Mouse (Mus musculus) left cerebral cortex, postnatal 36 days (tissue): ENCODE results near the gene Krt80. TPM values are rescaled to one million over a fixed set of nuclear protein-coding genes. Genes with fewer than 3 reads are reported as not detected.

Source experiments
- DNase-seq, 2 experiments: peaks; one replicate each; pipeline ENCODE4 v3.0.0; 2021 to 2022; ENCODE audit warnings: low spot score in 2 of 2, mixed read lengths in 1 of 2
- intact Hi-C: fragments of 180-260 bp; cut with DNase I; formaldehyde crosslinking; loops from one replicate; pipeline ENCODE4 v1.15.1; 2025
- microRNA-seq: library from miRNA; unstranded; fragments of <30 nt; microRNA quantifications from one replicate; pipeline ENCODE4 v1.2.0, GENCODE M21; 2022
- total RNA-seq, 2 experiments: library from RNA; stranded (reverse); gene quantifications; 2 replicates each; pipeline ENCODE4 v1.2.3; 2021

Krt80 gene
- total RNA-seq, 2 experiments from 2014 or later: 3.4 to 6.1 TPM

DNA sequence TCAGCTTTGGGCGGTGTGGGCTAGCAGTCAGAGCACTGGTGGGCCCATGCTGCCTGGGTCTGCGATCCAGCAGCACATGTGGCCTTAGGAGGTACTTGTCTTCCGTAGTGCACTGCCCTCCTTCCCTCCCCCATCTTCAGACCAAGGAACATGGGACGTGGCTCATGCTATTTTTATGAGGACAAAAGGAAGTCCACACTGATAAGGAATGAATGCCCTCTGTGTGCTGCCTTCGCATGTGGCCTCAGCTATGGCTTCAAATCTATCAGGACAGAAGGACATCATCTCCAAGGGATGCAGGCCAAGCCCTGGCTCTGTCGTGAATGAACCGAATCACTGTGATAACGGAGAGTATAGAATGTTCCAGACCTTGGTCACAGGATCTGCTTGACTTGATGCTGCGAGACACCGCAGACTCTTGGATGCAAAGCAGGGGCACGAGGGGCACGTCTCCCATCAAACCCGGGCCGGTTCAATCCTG is 70.4 kb downstream of the Krt80 start:
- DNase-seq: no peak
- intact Hi-C loops: no loop called here

DNA sequence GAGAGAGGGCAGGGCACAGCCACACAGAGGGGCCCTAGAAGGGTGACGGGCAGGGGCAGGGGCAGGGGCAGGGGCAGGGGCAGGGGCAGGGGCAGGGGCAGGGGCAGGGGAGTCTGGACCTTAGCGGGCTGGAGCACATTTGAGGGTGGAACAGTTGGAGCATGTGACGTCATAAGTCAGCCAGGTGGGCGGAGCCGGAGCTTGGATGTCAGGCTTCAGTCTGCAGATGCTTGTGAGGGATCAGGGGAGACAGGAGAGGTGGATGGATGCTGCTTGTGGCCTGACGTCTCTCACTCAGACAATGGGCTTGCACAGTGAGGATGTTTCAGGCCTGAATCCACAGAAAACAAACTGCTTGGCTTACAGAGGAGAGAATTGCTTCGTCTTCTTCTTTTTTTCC is 71.4 kb downstream of the Krt80 start:
- DNase-seq: no peak
- intact Hi-C loops: no loop called here

DNA sequence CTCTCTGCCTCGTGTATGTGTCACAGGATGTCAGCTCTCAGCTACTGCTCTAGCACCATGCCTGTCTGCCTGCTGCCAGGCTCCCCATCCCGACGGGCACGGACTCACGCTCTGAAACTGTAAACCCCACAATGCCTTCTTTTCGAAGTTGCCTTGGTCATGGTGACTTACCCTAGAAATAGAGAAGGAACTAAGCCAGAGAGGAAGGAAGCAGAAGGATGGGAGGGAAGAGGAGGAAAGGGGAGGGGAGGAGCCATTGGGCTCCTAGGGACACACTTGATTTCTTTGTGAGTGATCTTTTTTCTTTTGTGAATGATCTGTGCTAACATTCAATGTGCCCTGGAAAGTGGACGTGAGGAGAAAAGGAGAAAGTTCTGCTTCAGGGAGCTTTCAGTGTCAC is 72.0 kb downstream of the Krt80 start:
- intact Hi-C loops: no loop called here
- no peak for DNase-seq

Small RNA genes lying within 50 kb of the gene (microRNA-seq; reads per million reads assigned to microRNA genes)
- gene Mir1941: 24.9 reads per million, percentile 42 among the genes with 10 or more reads in this experiment

Other genes starting within 250 kb of the Krt80 start
- 10 to 100 TPM; 13.2 to 16.7 TPM for gene Acvrl1, start 241.6 kb downstream of the Krt80 start, total RNA-seq
- gene Acvr1b, start 196.1 kb downstream of the Krt80 start, total RNA-seq: 100 to 1,000 TPM; 110 to 118 TPM
- 10 to 100 TPM; 76.3 to 89.5 TPM for gene Grasp, start 146.0 kb downstream of the Krt80 start, total RNA-seq
- 100 to 1,000 TPM in 1 of 2 experiments, 10 to 100 TPM in 1; 60.5 to 156 TPM for gene Nr4a1, start 115.9 kb downstream of the Krt80 start, total RNA-seq
- gene Atg101, start 85.9 kb downstream of the Krt80 start, total RNA-seq: 10 to 100 TPM; 43.5 to 45.5 TPM
- under 1 TPM; 0.27 to 0.37 TPM for gene 6030408B16Rik, start 77.0 kb downstream of the Krt80 start, total RNA-seq
- under 1 TPM in 1 of 2 experiments, not detected in 1; 0.07 TPM for gene Krt7, start 40.9 kb upstream of the Krt80 start, total RNA-seq
- under 1 TPM in 1 of 2 experiments, not detected in 1; 0.37 TPM for gene Krt87, start 68.6 kb upstream of the Krt80 start, total RNA-seq
- gene Krt88, start 77.6 kb upstream of the Krt80 start, total RNA-seq: not detected
- gene Krt81, start 93.6 kb upstream of the Krt80 start, total RNA-seq: not detected
- gene Krt86, start 103.3 kb upstream of the Krt80 start, total RNA-seq: not detected
- gene Krt83, start 121.3 kb upstream of the Krt80 start, total RNA-seq: not detected
- gene Gm49425, start 147.1 kb upstream of the Krt80 start, total RNA-seq: not detected
- gene Krt84, start 162.7 kb upstream of the Krt80 start, total RNA-seq: not detected
- not detected for gene Krt82, start 180.5 kb upstream of the Krt80 start, total RNA-seq
- gene Krt90, start 192.8 kb upstream of the Krt80 start, total RNA-seq: not detected
- not detected for gene Krt75, start 203.7 kb upstream of the Krt80 start, total RNA-seq